Mouse (Mus musculus) bone marrow, adult 2 months (tissue): Measurements from ENCODE around the gene Yes1.

ENCODE experiments used
- CTCF ChIP-seq: fragments of 200-500 bp; IDR thresholded peaks from 2 replicates; pipeline ENCODE4 v1.5.1; 2011; ENCODE audit warnings: low read length, control low read depth; ENCODE audit not compliant: control insufficient read depth, insufficient read depth
- POLR2A ChIP-seq: fragments of 200-500 bp; IDR thresholded peaks from 2 replicates; pipeline ENCODE4 v1.6.1; 2011; ENCODE audit warnings: low read depth, mild to moderate bottlenecking, control low read depth, low read length, borderline replicate concordance; ENCODE audit not compliant: control insufficient read depth

GRCm38 (mm10) chr5:32607776-32608355, 3.1 kb upstream of the Yes1 start:
- TF ChIP-seq CTCF (no peak), POLR2A (no peak)
